Mouse (Mus musculus) embryo, embryonic 10 days (tissue): ENCODE results near the gene Usp35.

Experiments used
- DNase-seq: peaks from one replicate; pipeline ENCODE4 v3.0.0-alpha.2; 2015; ENCODE audit warnings: low spot score

Gene Usp35

GRCm38 (mm10) chr7:97331726-97332666 lies at the start of gene Usp35, which contains the start of gene Kctd21:
Gene Usp35 (minus strand): TSS chr7:97332020.
Gene Kctd21 (plus strand): TSS chr7:97332327.
- peak; percentile 95 for DNase-seq

- DNase-seq, result no peak
These were observed 48.8 kb upstream of the Usp35 start for GRCm38 (mm10) chr7:97380500-97381123.

GRCm38 (mm10) chr7:97379304-97379703 lies 47.5 kb upstream of the Usp35 start:
- DNase-seq, result no peak

GRCm38 (mm10) chr7:97375906-97376305 lies 44.1 kb upstream of the Usp35 start:
- DNase-seq, result no peak

- DNase-seq, result no peak
These were observed 43.3 kb upstream of the Usp35 start for GRCm38 (mm10) chr7:97375101-97375500.

GRCm38 (mm10) chr7:97365887-97366286 lies 34.1 kb upstream of the Usp35 start:
- no peak for DNase-seq

GRCm38 (mm10) chr7:97361467-97361866 lies 29.6 kb upstream of the Usp35 start:
- DNase-seq, result peak; percentile 66

GRCm38 (mm10) chr7:97360955-97361354 lies 29.1 kb upstream of the Usp35 start:
- no peak for DNase-seq

GRCm38 (mm10) chr7:97360166-97360565 lies 28.3 kb upstream of the Usp35 start:
- DNase-seq, result no peak

GRCm38 (mm10) chr7:97358347-97358746 lies 26.5 kb upstream of the Usp35 start:
- no peak for DNase-seq

- no peak for DNase-seq
These were observed 26.0 kb upstream of the Usp35 start for GRCm38 (mm10) chr7:97357840-97358239.

- no peak for DNase-seq
These were observed 25.1 kb upstream of the Usp35 start for GRCm38 (mm10) chr7:97356875-97357276.

- no peak for DNase-seq
These were observed 24.4 kb upstream of the Usp35 start for GRCm38 (mm10) chr7:97356253-97356652.

- DNase-seq, result no peak
These were observed 23.4 kb upstream of the Usp35 start for GRCm38 (mm10) chr7:97355068-97355841.

GRCm38 (mm10) chr7:97353356-97353755 lies 21.5 kb upstream of the Usp35 start:
- DNase-seq, result no peak

GRCm38 (mm10) chr7:97351792-97352513 lies 20.1 kb upstream of the Usp35 start:
- no peak for DNase-seq

- DNase-seq, result no peak
These were observed 19.1 kb upstream of the Usp35 start for GRCm38 (mm10) chr7:97350891-97351290.

- no peak for DNase-seq
These were observed 17.6 kb upstream of the Usp35 start for GRCm38 (mm10) chr7:97349438-97349837.

GRCm38 (mm10) chr7:97348836-97349235 lies 17.0 kb upstream of the Usp35 start:
- DNase-seq, result no peak

GRCm38 (mm10) chr7:97348318-97348717 lies 16.5 kb upstream of the Usp35 start:
- no peak for DNase-seq

- DNase-seq, result no peak
These were observed 15.6 kb upstream of the Usp35 start for GRCm38 (mm10) chr7:97347464-97347863.

GRCm38 (mm10) chr7:97346822-97347166 lies 15.0 kb upstream of the Usp35 start:
- DNase-seq, result no peak
